Comparison of ENCODE assay signal across 10 mouse cellular contexts in genomic region chr12:83169495-83170209, GRCm38 (mm10).
DNase-seq lines count a peak whose midpoint lies in the region; ATAC-seq lines count a peak whose summit lies in the region.
"Had no signal": no experiment of that assay in that cellular context is flagged by ENCODE, and none has a peak within 500 bp of the region (broad histone marks: within the 10 kb centered on the region; RNA-seq: fewer than 3 reads in every experiment).

No protein-coding gene starts in this region.

- WGBS in heart, embryonic 15.5 days = 20% methylated on average over 12 of the region's 12 CpGs
- 40% methylated on average over 12 of the region's 12 CpGs for WGBS in forebrain, embryonic 15.5 days
- 36% methylated on average over 12 of the region's 12 CpGs for WGBS in neural tube, embryonic 14.5 days

- peak overlapping the region; percentile 7; the same call in 1 of the 2 replicates for H3K4me3 ChIP-seq in heart, embryonic 15.5 days
- no peak overlapping the region for H3K4me3 ChIP-seq in forebrain, embryonic 15.5 days
- H3K4me3 ChIP-seq in neural tube, embryonic 14.5 days (ENCODE audit: low read depth, low read length) = no peak overlapping the region

- no peak overlapping the region for H3K9ac ChIP-seq in heart, embryonic 15.5 days
- H3K9ac ChIP-seq in forebrain, embryonic 15.5 days (replicated peaks) = no peak overlapping the region
- H3K9ac ChIP-seq in neural tube, embryonic 14.5 days (replicated peaks; ENCODE audit: low read depth, low read length) = no peak overlapping the region
- H3K9ac ChIP-seq: lung, embryonic 14.5 days had no signal

- peak overlapping the region; percentile 50 for H3K4me2 ChIP-seq in heart, embryonic 15.5 days
- no peak overlapping the region for H3K4me2 ChIP-seq in forebrain, embryonic 15.5 days (replicated peaks)
- H3K4me2 ChIP-seq in neural tube, embryonic 14.5 days (ENCODE audit: low read depth, low read length) = no peak overlapping the region
- H3K4me2 ChIP-seq: lung, embryonic 14.5 days had no signal

- H3K27ac ChIP-seq in heart, embryonic 15.5 days = peak overlapping the region; percentile 73
- peak overlapping the region; percentile 57 for H3K27ac ChIP-seq in forebrain, embryonic 15.5 days (replicated peaks)
- peak overlapping the region; percentile 36; the same call in 1 of the 2 replicates for H3K27ac ChIP-seq in neural tube, embryonic 14.5 days (ENCODE audit: low read depth, low read length)

- ATAC-seq in heart, embryonic 15.5 days (replicated peaks; ENCODE audit: insufficient number of reproducible peaks, insufficient read depth, low FRiP score, low read depth) = peak; percentile 79
- peak; percentile 81 for ATAC-seq in forebrain, embryonic 15.5 days (replicated peaks)
- peak; percentile 61; the same call in 1 of the 2 replicates for ATAC-seq in neural tube, embryonic 14.5 days (ENCODE audit: low read depth)
- ATAC-seq: intestine, postnatal 0 days had no signal

- H3K27me3 ChIP-seq in heart, embryonic 15.5 days = no peaks in the 10 kb centered on the region
- no peaks in the 10 kb centered on the region for H3K27me3 ChIP-seq in forebrain, embryonic 15.5 days
- H3K27me3 ChIP-seq in neural tube, embryonic 14.5 days (ENCODE audit: control insufficient read depth, insufficient read depth, low read length) = no peaks in the 10 kb centered on the region

- H3K4me1 ChIP-seq in heart, embryonic 15.5 days (replicated peaks) = peaks cover 13% of the 10 kb centered on the region
- H3K4me1 ChIP-seq in forebrain, embryonic 15.5 days = peaks cover 7% of the 10 kb centered on the region
- H3K4me1 ChIP-seq in neural tube, embryonic 14.5 days (ENCODE audit: control insufficient read depth, insufficient read depth, low read length) = peaks cover 6% of the 10 kb centered on the region; the same call in 1 of the 2 replicates

- no peak for DNase-seq in heart, adult 8-10 months (ENCODE audit: low spot score)
- peak; percentile 62 to 81 for DNase-seq in layer of hippocampus, adult 18-20 months (ENCODE audit: low spot score in 2 of 2)
- no peak for DNase-seq in gastrocnemius, postnatal 4 days (ENCODE audit: low spot score in 2 of 2)
- no peak for DNase-seq in adrenal gland, adult 8-10 months
- no peak for DNase-seq in urinary bladder, adult 18-20 months (ENCODE audit: low spot score in 2 of 2)
- DNase-seq: lung, embryonic 14.5 days had no signal

- H3K9me3 ChIP-seq in heart, embryonic 15.5 days (replicated peaks) = no peaks in the 10 kb centered on the region
- no peaks in the 10 kb centered on the region for H3K9me3 ChIP-seq in forebrain, embryonic 15.5 days
- no peaks in the 10 kb centered on the region for H3K9me3 ChIP-seq in neural tube, embryonic 14.5 days (ENCODE audit: control insufficient read depth, low read length)

- no peaks in the 10 kb centered on the region for H3K36me3 ChIP-seq in heart, embryonic 15.5 days
- no peaks in the 10 kb centered on the region for H3K36me3 ChIP-seq in forebrain, embryonic 15.5 days
- H3K36me3 ChIP-seq in neural tube, embryonic 14.5 days (ENCODE audit: control insufficient read depth, insufficient read depth, low read length) = no peaks in the 10 kb centered on the region

Comparison
In these comparisons a context has a peak if more than half of its experiments do, and no peak if none do; other contexts are left out.
1. DNase-seq: peak in layer of hippocampus, adult 18-20 months (2 of 2); none in heart, adult 8-10 months (single experiment), gastrocnemius, postnatal 4 days (0 of 2), adrenal gland, adult 8-10 months (single experiment) and urinary bladder, adult 18-20 months (0 of 2).
2. Peak in every context shown above with its lines, with median percentiles within 50 percentile points of each other: ATAC-seq and H3K27ac ChIP-seq.